Mouse (Mus musculus) left cerebral cortex, postnatal 4 days (tissue): ENCODE results near the gene Stra6. TPM values are rescaled to one million over a fixed set of nuclear protein-coding genes. Genes with fewer than 3 reads are reported as not detected.
A peak's percentile ranks its signal among the peaks of the same experiment; 100 is the strongest.

Experiments
- DNase-seq: peaks from one replicate; pipeline ENCODE4 v3.0.0-alpha.2; 2022
- intact Hi-C: fragments of 180-260 bp; cut with DNase I; formaldehyde crosslinking; loops from one replicate; pipeline ENCODE4 v1.15.1; 2025
- total RNA-seq, 2 experiments: library from RNA; stranded (reverse); gene quantifications; 2 replicates each; pipeline ENCODE4 v1.2.3; 2021

Stra6 gene
- total RNA-seq, 2 experiments from 2014 or later, result 10.1 to 12.5 TPM

- intact Hi-C loops, result loop anchor here (5.0 kb wide), 1 partner anchor 148 kb away; no protein-coding TSS in a partner anchor
Measured at GRCm38 (mm10) chr9:58200270-58201090, 136.9 kb downstream of the Stra6 start.

GRCm38 (mm10) chr9:58201091-58201842, 137.7 kb downstream of the Stra6 start:
- no peak for DNase-seq
- intact Hi-C loops, result loop anchor here (5.0 kb wide), 1 partner anchor 149 kb away; no protein-coding TSS in a partner anchor

More at GRCm38 (mm10) chr9:58200270-58201090, 136.9 kb downstream of the Stra6 start:
- no peak for DNase-seq

GRCm38 (mm10) chr9:58201861-58202549, 138.4 kb downstream of the Stra6 start:
- DNase-seq, result peak; percentile 41
- intact Hi-C loops, result loop anchor here (5.0 kb wide), 1 partner anchor 150 kb away; no protein-coding TSS in a partner anchor

GRCm38 (mm10) chr9:58202676-58203453, 139.3 kb downstream of the Stra6 start:
- DNase-seq, result peak; percentile 49
- intact Hi-C loops, result loop anchor here (5.0 kb wide), 1 partner anchor 151 kb away; no protein-coding TSS in a partner anchor

Other genes starting within 250 kb of the Stra6 start
- 1 to 10 TPM; 9.1 to 9.7 TPM for gene Arid3b, start 227.0 kb upstream of the Stra6 start, total RNA-seq
- gene Ubl7, start 152.8 kb upstream of the Stra6 start, total RNA-seq, result 10 to 100 TPM; 94.0 to 97.2 TPM
- 100 to 1,000 TPM; 128 to 151 TPM for gene Sema7a, start 123.7 kb upstream of the Stra6 start, total RNA-seq
- gene Cyp11a1, start 57.4 kb upstream of the Stra6 start, total RNA-seq, result 1 to 10 TPM; 1.7 to 2.0 TPM
- gene Ccdc33, start 55.0 kb downstream of the Stra6 start, total RNA-seq, result under 1 TPM; 0.62 to 0.66 TPM
- gene Islr, start 140.5 kb downstream of the Stra6 start, total RNA-seq, result 10 to 100 TPM; 18.6 to 19.3 TPM
- 100 to 1,000 TPM; 328 to 363 TPM for gene Islr2, start 140.5 kb downstream of the Stra6 start, total RNA-seq
- gene Pml, start 186.0 kb downstream of the Stra6 start, total RNA-seq, result 10 to 100 TPM; 11.3 to 14.7 TPM
- gene Stoml1, start 189.4 kb downstream of the Stra6 start, total RNA-seq, result 10 to 100 TPM; 84.5 to 93.2 TPM
- gene Loxl1, start 249.4 kb downstream of the Stra6 start, total RNA-seq, result 1 to 10 TPM; 4.8 to 5.5 TPM